Mouse (Mus musculus) spleen, adult 18-20 months (tissue): ENCODE data around the gene Bid.
"Not testable (repeated sequence)": the region's sequence is repeated elsewhere in the genome, so short reads cannot be mapped to it uniquely, and the experiment has no call there.

ENCODE experiments used
- DNase-seq, 2 experiments: peaks; one replicate each; pipeline ENCODE4 v3.0.0; 2022; ENCODE audit warnings: mixed read lengths in 2 of 2

Gene Bid

DNA sequence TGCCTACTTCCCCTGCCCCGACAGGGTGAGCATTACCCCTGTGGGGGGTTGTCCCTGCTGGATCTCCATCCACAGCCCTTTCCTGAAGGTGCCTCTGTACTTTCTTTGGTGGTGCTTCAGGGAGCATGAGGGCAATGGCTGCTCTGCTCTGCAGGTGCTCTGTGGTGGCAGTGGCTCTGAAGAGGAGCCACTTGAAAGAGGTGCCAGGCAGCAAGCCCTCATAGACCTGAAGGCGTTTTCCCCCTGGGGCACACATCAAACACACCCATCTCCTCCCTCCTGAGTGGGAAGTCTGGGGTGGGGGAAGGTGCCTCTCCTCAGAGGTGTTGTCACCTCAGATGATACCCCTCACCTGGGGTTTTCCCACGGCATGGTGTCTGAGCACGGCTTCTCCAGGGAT lies 17.5 kb upstream of the Bid start:
- DNase-seq, result no peak

GRCm38 (mm10) chr6:120933670-120934069 lies 17.0 kb upstream of the Bid start:
- DNase-seq, result no peak

- no peak for DNase-seq
Observed at GRCm38 (mm10) chr6:120932597-120932996, 15.9 kb upstream of the Bid start.

- peak in 1 of 2 experiments; percentile 34 for DNase-seq
Observed at GRCm38 (mm10) chr6:120930450-120931306, 14.0 kb upstream of the Bid start.

DNA sequence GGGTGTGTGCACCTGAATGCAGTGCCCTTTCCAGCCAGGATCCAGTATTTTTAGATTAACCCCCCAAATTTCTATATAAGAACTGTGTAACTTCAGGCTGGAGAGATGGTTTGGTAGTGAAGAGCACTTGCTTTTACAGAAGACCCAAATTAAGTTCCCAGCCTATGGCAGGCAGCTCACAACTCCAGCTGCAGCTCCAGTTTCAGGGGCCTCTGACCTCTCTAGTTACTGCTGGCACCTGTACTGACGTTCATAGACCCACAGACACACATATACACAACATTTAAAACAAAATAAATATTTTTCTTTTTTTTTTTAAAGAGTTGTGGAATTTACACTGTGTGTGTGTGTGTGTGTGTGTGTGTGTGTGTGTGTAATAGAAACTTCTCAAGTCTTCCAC lies 12.8 kb upstream of the Bid start:
- no peak for DNase-seq

DNA sequence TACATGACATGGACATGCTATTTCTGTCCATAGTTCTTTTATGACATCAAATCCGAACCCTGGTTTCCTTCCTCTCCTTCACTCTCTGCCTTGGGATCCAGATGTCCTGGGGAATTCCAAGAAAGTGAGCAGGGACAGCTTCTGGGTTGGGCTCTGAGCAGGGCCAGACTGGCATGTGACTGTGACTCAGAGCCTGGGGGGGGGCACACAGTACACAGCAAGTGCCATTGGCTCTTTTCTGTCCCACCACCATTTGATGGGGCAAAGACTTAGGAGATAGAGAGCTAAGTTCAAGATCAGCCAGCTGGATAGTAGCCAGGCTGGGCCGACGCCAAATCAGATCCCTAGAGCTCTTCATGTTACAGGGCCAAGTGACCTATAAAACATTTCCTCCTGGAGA lies 11.1 kb upstream of the Bid start:
- DNase-seq, result no peak

- no peak for DNase-seq
Observed at GRCm38 (mm10) chr6:120926880-120927279, 10.2 kb upstream of the Bid start.

DNA sequence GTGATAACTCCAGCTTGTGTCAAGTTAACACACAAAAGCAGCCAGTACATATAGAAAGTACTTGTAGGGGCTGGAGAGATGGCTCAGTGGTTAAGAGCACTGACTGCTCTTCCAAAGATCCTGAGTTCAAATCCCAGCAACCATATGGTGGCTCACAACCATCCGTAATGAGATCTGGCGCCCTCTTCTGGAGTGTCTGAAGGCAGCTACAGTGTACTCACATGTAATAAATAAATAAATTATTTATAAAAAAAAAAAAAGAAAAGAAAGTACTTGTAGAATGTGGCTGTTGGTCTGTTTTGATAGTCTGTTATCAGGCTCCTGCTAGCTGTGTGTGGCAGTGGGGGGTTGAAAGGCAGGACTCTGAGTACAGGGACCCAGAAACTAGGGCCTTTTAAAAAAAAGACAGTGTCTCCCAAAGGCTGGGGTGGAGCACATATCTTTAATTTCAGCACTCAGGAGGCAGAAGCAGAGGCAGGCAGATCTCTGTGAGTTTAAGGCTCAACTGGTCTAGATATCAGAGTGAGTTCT lies 8.2 kb upstream of the Bid start:
- DNase-seq, result not testable (repeated sequence)

- no peak for DNase-seq
Observed at GRCm38 (mm10) chr6:120917975-120918374, 1.3 kb upstream of the Bid start.

GRCm38 (mm10) chr6:120916972-120917881 lies 574 bp upstream of the Bid start:
- DNase-seq, result not testable (repeated sequence)

- DNase-seq, result no peak
Observed at GRCm38 (mm10) chr6:120915649-120915975, 1.0 kb downstream of the Bid start.

GRCm38 (mm10) chr6:120914911-120915648 lies 1.6 kb downstream of the Bid start:
- peak; percentile 68 to 76 for DNase-seq

GRCm38 (mm10) chr6:120914533-120914910 lies 2.1 kb downstream of the Bid start:
- no peak for DNase-seq

DNA sequence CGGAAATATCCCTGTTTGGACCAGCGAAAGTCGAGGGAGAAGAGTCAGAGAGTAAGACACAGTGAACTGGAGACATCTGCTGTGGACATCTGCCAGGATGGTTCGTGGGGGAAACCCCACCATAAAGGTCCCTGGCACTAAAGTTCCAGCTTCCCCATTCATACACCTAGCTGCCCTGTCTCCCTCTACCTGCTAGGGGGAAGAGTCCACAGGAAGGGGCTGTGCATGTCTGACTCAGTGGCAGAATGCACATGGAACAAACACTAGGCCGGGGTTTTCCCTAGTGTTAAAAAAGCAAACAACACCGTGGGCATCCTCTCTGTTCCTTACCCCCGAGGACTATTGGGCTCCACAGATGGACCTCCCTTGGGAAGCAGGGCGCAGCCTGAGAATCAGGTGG lies 2.9 kb downstream of the Bid start:
- no peak for DNase-seq

DNA sequence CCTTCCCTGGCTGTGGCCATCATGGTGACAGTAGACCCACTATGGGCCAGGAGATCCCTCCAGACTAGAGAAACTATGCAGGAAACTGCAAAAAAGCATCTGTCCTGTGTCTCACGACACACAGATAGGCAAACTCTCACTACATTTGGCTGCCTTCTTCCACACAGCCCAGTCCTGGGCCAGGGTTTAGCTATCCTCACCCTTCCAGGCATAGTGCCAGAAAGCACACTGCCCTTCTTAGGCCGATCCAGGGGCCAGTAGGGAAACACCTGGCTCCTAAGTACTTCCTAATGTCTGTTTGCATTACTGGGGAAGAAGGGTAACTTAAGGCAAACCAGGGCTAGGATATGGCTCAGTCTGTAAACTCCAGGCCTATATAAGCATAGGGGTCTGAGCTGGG lies 3.7 kb downstream of the Bid start:
- no peak for DNase-seq

DNA sequence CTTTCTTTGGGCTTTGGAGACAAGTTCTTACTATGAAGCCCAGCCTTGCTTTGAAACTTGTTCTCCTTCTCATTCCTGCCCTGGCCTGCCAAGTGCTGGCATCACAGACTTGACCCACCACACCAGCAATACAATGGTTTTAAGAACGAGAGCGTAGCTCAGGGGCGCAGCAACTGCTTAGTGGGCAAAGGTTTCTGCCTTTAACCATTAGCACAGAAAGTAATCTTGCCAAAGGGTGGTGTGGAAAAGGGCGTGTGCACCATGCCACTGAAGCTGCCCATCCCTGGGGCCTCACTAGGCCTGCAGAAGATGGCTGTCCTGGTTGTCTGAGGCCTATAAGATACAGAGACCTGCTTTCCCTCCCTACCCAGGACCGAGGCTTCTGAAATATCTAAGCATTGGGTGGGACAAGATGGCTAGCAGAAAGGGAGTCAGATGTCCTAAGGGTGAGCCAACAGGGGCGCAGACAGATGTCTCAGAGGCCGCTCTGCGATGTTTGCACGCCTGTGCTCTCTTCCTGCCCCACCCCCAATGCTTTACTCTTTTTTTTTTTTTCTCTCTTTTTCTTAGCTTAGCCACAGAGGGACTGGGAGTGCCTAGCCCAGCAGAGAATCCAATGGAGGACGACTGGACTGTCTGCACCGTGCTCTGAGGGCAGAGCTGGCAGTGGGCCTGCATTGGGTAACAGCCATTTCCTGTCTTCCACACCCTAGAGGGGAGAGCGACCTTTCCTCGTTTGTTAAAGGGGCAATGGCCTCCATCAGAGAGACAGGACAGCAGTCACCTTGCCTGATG lies 5.2 kb downstream of the Bid start:
- no peak for DNase-seq

GRCm38 (mm10) chr6:120909501-120909900 lies 7.2 kb downstream of the Bid start:
- no peak for DNase-seq

GRCm38 (mm10) chr6:120907876-120908597 lies 8.6 kb downstream of the Bid start:
- DNase-seq, result not testable (repeated sequence)

DNA sequence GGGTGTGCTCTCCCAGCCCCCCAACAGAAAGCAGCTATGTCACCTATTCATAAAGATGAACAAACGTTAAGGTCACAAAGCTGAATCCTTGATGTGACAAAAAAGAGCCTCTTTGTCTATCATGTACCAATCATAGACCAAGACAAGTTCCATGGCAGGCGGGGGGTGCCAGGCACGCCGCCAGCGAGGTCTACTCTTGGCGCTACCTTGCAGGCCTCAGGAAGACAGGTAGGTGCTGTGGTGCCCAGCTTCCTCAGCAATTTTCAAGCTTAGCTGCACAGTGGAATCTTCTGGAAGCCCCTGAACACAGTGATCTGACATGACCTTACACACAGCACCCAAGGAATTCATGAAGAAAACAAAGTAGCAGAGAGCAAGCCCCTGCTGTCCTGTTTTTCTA lies 10.1 kb downstream of the Bid start:
- no peak for DNase-seq

DNA sequence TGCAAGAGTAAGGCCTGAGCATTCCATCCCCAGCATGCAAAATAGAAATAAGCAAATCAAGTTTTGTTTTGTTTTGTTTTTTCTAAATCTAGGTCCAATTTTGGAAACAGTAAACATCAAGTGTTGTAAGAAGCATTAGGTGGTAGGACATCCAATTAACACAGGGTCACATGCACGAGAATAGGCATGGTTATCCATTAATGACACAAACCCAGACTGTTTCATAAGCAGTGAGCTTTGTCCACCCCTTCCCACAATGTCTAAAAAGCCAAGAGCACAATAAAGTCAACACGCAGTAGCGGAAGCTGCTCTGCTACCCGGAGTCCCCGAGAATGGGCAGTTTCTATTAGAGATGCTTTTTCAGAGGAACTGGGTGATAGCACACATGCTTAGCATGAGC lies 11.5 kb downstream of the Bid start:
- no peak for DNase-seq

DNA sequence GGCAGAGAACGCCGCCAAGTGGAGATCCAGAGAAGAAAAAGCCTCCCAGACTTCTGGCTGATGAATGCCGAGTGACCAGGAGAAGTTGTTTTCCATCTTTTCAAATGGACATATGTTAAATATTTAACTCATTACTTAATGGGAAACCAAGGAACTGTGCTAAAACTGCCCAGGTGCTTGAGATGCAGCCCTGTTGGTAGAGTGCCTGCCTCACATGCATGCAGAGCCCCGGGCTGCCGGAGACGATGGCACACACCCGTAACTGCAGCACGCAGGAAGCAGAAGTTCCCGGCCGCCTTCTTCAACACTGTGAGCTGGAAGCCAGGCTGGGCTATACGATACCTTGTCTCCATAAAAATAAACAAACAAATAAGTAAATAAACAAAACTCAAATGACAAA lies 12.7 kb downstream of the Bid start:
- no peak for DNase-seq
